Mouse (Mus musculus) G1E (cell line): ENCODE results near the gene Mpp5. TPM values are rescaled to one million over a fixed set of nuclear protein-coding genes. Genes with fewer than 3 reads are reported as not detected.

Experiments used
- ATAC-seq: 2 replicates; pipeline ENCODE4 v1.8.0; 2016; ENCODE audit warnings: mild to moderate bottlenecking; ENCODE audit not compliant: insufficient number of reproducible peaks, poor library complexity, low FRiP score, severe bottlenecking; ENCODE audit errors: extremely low read depth
- DNase-seq: peaks from one replicate; pipeline ENCODE4 v3.0.0; 2012; ENCODE audit warnings: low spot score
- H3K27me3 ChIP-seq: 2 replicates; pipeline ENCODE4 v1.6.1; 2012; ENCODE audit warnings: mild to moderate bottlenecking, low read length, inconsistent platforms; ENCODE audit not compliant: insufficient read depth
- H3K36me3 ChIP-seq: replicated peaks from 2 replicates; pipeline ENCODE3; 2012; ENCODE audit warnings: mild to moderate bottlenecking, inconsistent platforms
- H3K4me1 ChIP-seq: 2 replicates; pipeline ENCODE4 v1.6.1; 2012; ENCODE audit warnings: low read depth, low read length, inconsistent platforms, mixed read lengths; ENCODE audit not compliant: insufficient read depth
- H3K4me3 ChIP-seq: 2 replicates; pipeline ENCODE4 v1.5.1; 2012; ENCODE audit warnings: low read depth, mild to moderate bottlenecking, inconsistent platforms, low read length, moderate library complexity, mixed read lengths
- H3K9me3 ChIP-seq: replicated peaks from 2 replicates; pipeline ENCODE4 v1.6.1; 2012; ENCODE audit warnings: inconsistent platforms
- CTCF ChIP-seq: IDR thresholded peaks from 2 replicates; pipeline ENCODE4 v1.5.1; 2012; ENCODE audit warnings: low read depth, low read length, inconsistent platforms, mixed read lengths
- GATA1 ChIP-seq: IDR thresholded peaks from 2 replicates; pipeline ENCODE4 v1.6.1; 2012; ENCODE audit warnings: borderline replicate concordance, low read length, inconsistent platforms, mixed read lengths
- GATA2 ChIP-seq: IDR thresholded peaks from 2 replicates; pipeline ENCODE4 v1.6.1; 2012; ENCODE audit warnings: low read depth, low read length, inconsistent platforms, borderline replicate concordance
- POLR2AphosphoS5 ChIP-seq: IDR thresholded peaks from 2 replicates; pipeline ENCODE4 v1.6.1; 2012; ENCODE audit warnings: low read depth, low read length, inconsistent platforms; ENCODE audit not compliant: insufficient replicate concordance
- TAL1 ChIP-seq: conservative IDR thresholded peaks from 2 replicates; pipeline ENCODE4 v1.6.1; 2012; ENCODE audit warnings: low read depth, low read length, inconsistent platforms, mixed read lengths
- polyA plus RNA-seq: library from polyadenylated mRNA; stranded (reverse); fragments of >175 nt; gene quantifications from 2 replicates; pipeline ENCODE4 v1.2.3, GENCODE M21; 2012
- total RNA-seq, 2 experiments: library from RNA; stranded (forward) in 1 of 2; stranded (reverse) in 1 of 2; fragments of 200-1000 nt in 1 of 2; fragments of >200 nt in 1 of 2; fragmentation: Nextera tagmentation in 1 of 2; gene quantifications; 2 replicates each; pipeline ENCODE4 v1.2.3; 2014 to 2017

Gene Mpp5
- total and polyA plus RNA-seq, 3 experiments = 2.3 to 106 (median 84.5) TPM

DNA sequence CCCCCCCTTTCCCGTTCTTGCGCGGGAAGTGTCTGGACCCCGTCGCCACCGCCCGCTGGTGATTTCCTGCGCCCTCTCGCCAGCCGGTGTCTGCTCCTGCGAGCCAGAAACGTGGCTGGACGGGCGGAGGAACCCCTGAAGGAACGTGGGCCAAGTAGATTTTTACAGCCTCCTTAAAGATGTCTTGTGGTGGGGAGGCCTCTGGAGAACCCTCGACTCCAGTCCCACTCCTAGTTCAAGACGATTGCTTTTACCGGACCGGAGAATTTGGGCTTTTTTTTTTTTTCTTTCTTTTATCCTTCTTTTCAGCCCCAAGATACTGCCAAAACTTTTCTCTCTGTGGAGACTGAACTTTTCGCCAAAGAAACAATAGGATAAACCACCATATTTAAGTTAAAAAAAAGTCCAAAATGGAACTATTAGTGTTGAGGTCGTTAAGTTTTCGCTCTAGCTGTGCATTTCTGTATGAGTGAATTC is 113.6 kb downstream of the Mpp5 start:
- Histone ChIP-seq H3K36me3 (peaks cover 40% of the 10 kb centered on the region), H3K4me1 (peaks cover 53% of the 10 kb centered on the region), H3K9me3 (no peaks in the 10 kb centered on the region), H3K27me3 (no peaks in the 10 kb centered on the region), H3K4me3 (peak overlapping the region; percentile 86)
- DNase-seq (peak; percentile 54), ATAC-seq (no peak)
- TF ChIP-seq TAL1 (no peak), GATA1 (no peak), CTCF (no peak), POLR2AphosphoS5 (no peak), GATA2 (no peak)

DNA sequence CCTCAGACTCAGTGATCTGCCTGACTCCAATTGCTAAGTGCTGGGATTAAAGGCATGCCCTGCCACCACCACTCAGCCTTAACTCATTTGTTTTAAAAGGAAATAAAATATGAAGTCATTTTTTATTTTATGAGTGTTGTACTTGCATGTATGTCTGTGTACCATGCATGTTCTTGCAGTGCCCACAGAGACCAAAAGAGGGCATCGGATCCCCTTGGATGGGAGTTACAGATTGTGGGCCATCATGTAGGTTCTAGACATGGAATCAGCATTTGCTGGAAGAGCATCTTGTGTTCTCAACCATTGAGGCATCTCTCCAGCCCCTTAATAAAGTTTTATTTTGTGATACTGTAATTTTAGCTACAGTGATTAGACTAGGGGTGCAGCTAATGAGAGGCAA is 116.7 kb downstream of the Mpp5 start:
- ATAC-seq (no peak), DNase-seq (no peak)
- H3K4me3 ChIP-seq = no peak overlapping the region
- H3K4me1 ChIP-seq = peaks cover 44% of the 10 kb centered on the region
- no peaks in the 10 kb centered on the region for H3K9me3 ChIP-seq
- no peaks in the 10 kb centered on the region for H3K27me3 ChIP-seq
- peaks cover 50% of the 10 kb centered on the region for H3K36me3 ChIP-seq
- TF ChIP-seq GATA2 = no peak
- no peak for TF ChIP-seq GATA1
- TF ChIP-seq CTCF = no peak
- no peak for TF ChIP-seq TAL1
- no peak for TF ChIP-seq POLR2AphosphoS5

DNA sequence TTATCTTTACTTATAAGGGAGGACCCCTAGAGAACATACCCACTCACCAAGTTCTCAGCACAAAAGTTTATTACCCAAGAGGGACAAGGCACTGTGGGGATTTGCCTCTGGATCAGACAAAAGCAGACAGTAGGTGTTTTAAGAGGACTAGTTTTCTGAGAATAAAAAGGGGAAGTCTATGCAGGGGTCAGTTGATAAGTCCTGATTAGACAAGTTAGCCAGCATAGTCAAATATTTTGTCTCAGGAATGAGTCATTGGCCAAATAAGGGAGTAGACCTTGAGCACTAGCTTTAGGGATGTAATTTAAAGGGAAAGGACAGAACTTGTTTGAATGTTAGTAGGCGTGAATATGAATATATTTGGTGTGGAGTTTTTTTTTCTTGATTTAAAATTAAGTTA is 119.4 kb downstream of the Mpp5 start:
- Histone ChIP-seq H3K4me3 (no peak overlapping the region), H3K9me3 (no peaks in the 10 kb centered on the region), H3K36me3 (peaks cover 66% of the 10 kb centered on the region), H3K4me1 (peaks cover 50% of the 10 kb centered on the region), H3K27me3 (no peaks in the 10 kb centered on the region)
- ATAC-seq = peak; percentile 79
- DNase-seq = peak; percentile 37
- no peak for TF ChIP-seq TAL1
- TF ChIP-seq GATA2 = no peak
- no peak for TF ChIP-seq CTCF
- TF ChIP-seq POLR2AphosphoS5 = no peak
- TF ChIP-seq GATA1 = no peak

DNA sequence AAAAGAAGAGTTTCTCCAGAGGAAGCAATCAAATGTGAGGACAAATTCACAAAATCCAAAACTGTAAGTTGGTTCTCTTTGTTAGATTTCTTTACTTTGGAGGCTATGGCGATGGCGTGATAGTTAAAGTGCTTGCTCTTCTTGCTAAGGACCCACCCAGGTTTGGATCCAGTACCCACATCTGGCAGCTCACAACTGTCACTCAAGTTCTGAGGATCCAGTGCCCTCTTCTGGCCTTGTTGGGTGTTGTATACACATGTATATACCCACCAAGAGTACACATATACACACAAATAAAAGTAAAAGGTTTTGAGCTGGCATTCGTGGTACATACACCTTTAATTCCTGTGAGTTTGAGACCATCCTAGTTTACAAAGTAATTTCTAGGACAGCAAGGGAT is 125.9 kb downstream of the Mpp5 start:
- TF ChIP-seq TAL1 (no peak), GATA2 (no peak), CTCF (no peak), POLR2AphosphoS5 (no peak), GATA1 (no peak)
- DNase-seq = no peak
- no peak for ATAC-seq
- H3K4me1 ChIP-seq = peaks cover 15% of the 10 kb centered on the region
- H3K27me3 ChIP-seq = no peaks in the 10 kb centered on the region
- H3K9me3 ChIP-seq = no peaks in the 10 kb centered on the region
- H3K36me3 ChIP-seq = peaks cover 84% of the 10 kb centered on the region
- H3K4me3 ChIP-seq = no peak overlapping the region

- Histone ChIP-seq H3K27me3 (peaks cover 6% of the 10 kb centered on the region; the same call in 1 of the 2 replicates), H3K9me3 (peaks cover 3% of the 10 kb centered on the region), H3K4me3 (no peak overlapping the region), H3K4me1 (peaks cover 6% of the 10 kb centered on the region; the same call in 1 of the 2 replicates), H3K36me3 (peaks cover 35% of the 10 kb centered on the region)
- TF ChIP-seq TAL1 (no peak), POLR2AphosphoS5 (no peak), CTCF (no peak), GATA2 (no peak), GATA1 (no peak)
- DNase-seq (no peak), ATAC-seq (no peak)
Measured at GRCm38 (mm10) chr12:78890062-78890461, 141.4 kb downstream of the Mpp5 start.

Other genes with a start within 250 kb of the Mpp5 start
- 0.90 TPM in 1 of 2 replicates, not detected in the other for gene Fam71d, start 57.4 kb upstream of the Mpp5 start, total RNA-seq (2014; fragmentation: Nextera tagmentation)
- 1.0 and 1.3 TPM in 2 replicates for gene Fam71d, start 57.4 kb upstream of the Mpp5 start, total RNA-seq (2017)
- not detected in 2 replicates for gene Fam71d, start 57.4 kb upstream of the Mpp5 start, polyA plus RNA-seq
- gene Atp6v1d, start 112.7 kb downstream of the Mpp5 start, total RNA-seq (2014; fragmentation: Nextera tagmentation) = 114 and 119 TPM in 2 replicates
- 140 and 149 TPM in 2 replicates for gene Atp6v1d, start 112.7 kb downstream of the Mpp5 start, total RNA-seq (2017)
- 7.1 and 10.0 TPM in 2 replicates for gene Atp6v1d, start 112.7 kb downstream of the Mpp5 start, polyA plus RNA-seq
- 332 and 357 TPM in 2 replicates for gene Eif2s1, start 112.9 kb downstream of the Mpp5 start, total RNA-seq (2014; fragmentation: Nextera tagmentation)
- 191 and 198 TPM in 2 replicates for gene Eif2s1, start 112.9 kb downstream of the Mpp5 start, total RNA-seq (2017)
- 43.4 and 52.3 TPM in 2 replicates for gene Eif2s1, start 112.9 kb downstream of the Mpp5 start, polyA plus RNA-seq
- not detected in 2 replicates for gene Plek2, start 158.1 kb downstream of the Mpp5 start, total RNA-seq (2014; fragmentation: Nextera tagmentation)
- not detected in 2 replicates for gene Plek2, start 158.1 kb downstream of the Mpp5 start, total RNA-seq (2017)
- not detected in 2 replicates for gene Plek2, start 158.1 kb downstream of the Mpp5 start, polyA plus RNA-seq